Mouse (Mus musculus): ENCODE results near the gene Dpep1. TPM values are rescaled to one million over a fixed set of nuclear protein-coding genes. Genes with fewer than 3 reads are reported as not detected.

Gene Dpep1
- polyA plus RNA-seq, 1 experiment from 2014 or later, result 0.40 TPM

GRCm38 (mm10) chr8:123199864-123200263, 13.8 kb downstream of the Dpep1 start:
- no peaks in the 10 kb centered on the region for H3K9me3 ChIP-seq (replicated peaks; ENCODE audit: control insufficient read depth, low read length, poor library complexity, severe bottlenecking)
- H3K36me3 ChIP-seq (ENCODE audit: control insufficient read depth, insufficient read depth, low read length), result no peaks in the 10 kb centered on the region
- H3K4me2 ChIP-seq (ENCODE audit: low read length), result no peak overlapping the region
- 77% methylated on average over 14 of the region's 14 CpGs for WGBS
- no peak overlapping the region for H3K27ac ChIP-seq (ENCODE audit: low read length)
- H3K4me1 ChIP-seq (ENCODE audit: control insufficient read depth, insufficient read depth, low read length), result no peaks in the 10 kb centered on the region
- peaks cover 3% of the 10 kb centered on the region; the same call in 1 of the 2 replicates for H3K27me3 ChIP-seq (ENCODE audit: control insufficient read depth, insufficient read depth, low read depth, low read length)
- H3K4me3 ChIP-seq (ENCODE audit: low read depth, low read length), result no peak overlapping the region
- ATAC-seq, result no peak
- H3K9ac ChIP-seq (ENCODE audit: low read depth, low read length), result no peak overlapping the region

GRCm38 (mm10) chr8:123202288-123202687, 16.2 kb downstream of the Dpep1 start:
- Histone ChIP-seq H3K27me3 (ENCODE audit: control insufficient read depth, insufficient read depth, low read depth, low read length) (peaks cover 3% of the 10 kb centered on the region; the same call in 1 of the 2 replicates), H3K4me3 (ENCODE audit: low read depth, low read length) (no peak overlapping the region), H3K9me3 (replicated peaks; ENCODE audit: control insufficient read depth, low read length, poor library complexity, severe bottlenecking) (no peaks in the 10 kb centered on the region), H3K36me3 (ENCODE audit: control insufficient read depth, insufficient read depth, low read length) (peaks cover 12% of the 10 kb centered on the region), H3K9ac (ENCODE audit: low read depth, low read length) (no peak overlapping the region), H3K27ac (ENCODE audit: low read length) (no peak overlapping the region), H3K4me2 (ENCODE audit: low read length) (no peak overlapping the region), H3K4me1 (ENCODE audit: control insufficient read depth, insufficient read depth, low read length) (no peaks in the 10 kb centered on the region)
- 25% methylated on average over 5 of the region's 5 CpGs for WGBS
- peak; percentile 39; the same call in 1 of the 2 replicates for ATAC-seq

- Histone ChIP-seq H3K27ac (ENCODE audit: low read length) (no peak overlapping the region), H3K36me3 (ENCODE audit: control insufficient read depth, insufficient read depth, low read length) (peaks cover 21% of the 10 kb centered on the region), H3K9ac (ENCODE audit: low read depth, low read length) (no peak overlapping the region), H3K4me1 (ENCODE audit: control insufficient read depth, insufficient read depth, low read length) (no peaks in the 10 kb centered on the region), H3K9me3 (replicated peaks; ENCODE audit: control insufficient read depth, low read length, poor library complexity, severe bottlenecking) (no peaks in the 10 kb centered on the region), H3K27me3 (ENCODE audit: control insufficient read depth, insufficient read depth, low read depth, low read length) (peaks cover 3% of the 10 kb centered on the region; the same call in 1 of the 2 replicates), H3K4me3 (ENCODE audit: low read depth, low read length) (no peak overlapping the region), H3K4me2 (ENCODE audit: low read length) (no peak overlapping the region)
- WGBS, result 90% methylated on average over 3 of the region's 3 CpGs
- ATAC-seq, result no peak
Measured at GRCm38 (mm10) chr8:123203571-123203970, 17.5 kb downstream of the Dpep1 start.

- Histone ChIP-seq H3K4me2 (ENCODE audit: low read length) (peak overlapping the region; percentile 98), H3K27me3 (ENCODE audit: control insufficient read depth, insufficient read depth, low read depth, low read length) (no peaks in the 10 kb centered on the region), H3K4me1 (ENCODE audit: control insufficient read depth, insufficient read depth, low read length) (peaks cover 20% of the 10 kb centered on the region), H3K9ac (ENCODE audit: low read depth, low read length) (peak overlapping the region; percentile 84), H3K9me3 (replicated peaks; ENCODE audit: control insufficient read depth, low read length, poor library complexity, severe bottlenecking) (no peaks in the 10 kb centered on the region), H3K27ac (ENCODE audit: low read length) (0 out of 2 replicates have a peak overlapping the region, but pooled peaks have one; percentile 50), H3K36me3 (ENCODE audit: control insufficient read depth, insufficient read depth, low read length) (peaks cover 13% of the 10 kb centered on the region), H3K4me3 (ENCODE audit: low read depth, low read length) (peak overlapping the region; percentile 63)
- ATAC-seq, result no peak
- 51% methylated on average over 10 of the region's 10 CpGs for WGBS
Measured at GRCm38 (mm10) chr8:123211876-123212275, 25.8 kb downstream of the Dpep1 start.

- WGBS, result 1% methylated on average over 73 of the region's 76 CpGs
- Histone ChIP-seq H3K27me3 (ENCODE audit: control insufficient read depth, insufficient read depth, low read depth, low read length) (no peaks in the 10 kb centered on the region), H3K27ac (ENCODE audit: low read length) (peak within 1 kb of the TSS; percentile 50), H3K9ac (ENCODE audit: low read depth, low read length) (peak within 1 kb of the TSS; percentile 84), H3K4me2 (ENCODE audit: low read length) (peak within 1 kb of the TSS; percentile 98), H3K4me1 (ENCODE audit: control insufficient read depth, insufficient read depth, low read length) (peaks cover 20% of the 10 kb centered on the region), H3K4me3 (ENCODE audit: low read depth, low read length) (peak within 1 kb of the TSS; percentile 63), H3K9me3 (replicated peaks; ENCODE audit: control insufficient read depth, low read length, poor library complexity, severe bottlenecking) (no peaks in the 10 kb centered on the region), H3K36me3 (ENCODE audit: control insufficient read depth, insufficient read depth, low read length) (peaks cover 10% of the 10 kb centered on the region)
- ATAC-seq, result peak; percentile 94
Measured at GRCm38 (mm10) chr8:123212321-123213117, 26.5 kb downstream of the Dpep1 start, which contains the start of the genes Chmp1a and Spata33. Gene Chmp1a (minus strand): TSS chr8:123212763. Gene Spata33 (plus strand): TSS chr8:123212832.

- H3K27ac ChIP-seq (ENCODE audit: low read length), result peak overlapping the region; percentile 50
- H3K4me1 ChIP-seq (ENCODE audit: control insufficient read depth, insufficient read depth, low read length), result peaks cover 20% of the 10 kb centered on the region
- 20% methylated on average over 22 of the region's 22 CpGs for WGBS
- peak overlapping the region; percentile 84 for H3K9ac ChIP-seq (ENCODE audit: low read depth, low read length)
- H3K4me3 ChIP-seq (ENCODE audit: low read depth, low read length), result peak overlapping the region; percentile 63
- no peaks in the 10 kb centered on the region for H3K9me3 ChIP-seq (replicated peaks; ENCODE audit: control insufficient read depth, low read length, poor library complexity, severe bottlenecking)
- H3K36me3 ChIP-seq (ENCODE audit: control insufficient read depth, insufficient read depth, low read length), result peaks cover 5% of the 10 kb centered on the region
- H3K27me3 ChIP-seq (ENCODE audit: control insufficient read depth, insufficient read depth, low read depth, low read length), result no peaks in the 10 kb centered on the region
- no peak; the same call in 1 of the 2 replicates for ATAC-seq
- H3K4me2 ChIP-seq (ENCODE audit: low read length), result peak overlapping the region; percentile 75
Measured at GRCm38 (mm10) chr8:123213118-123213772, 27.2 kb downstream of the Dpep1 start.

GRCm38 (mm10) chr8:123215430-123215829, 29.4 kb downstream of the Dpep1 start:
- H3K27me3 ChIP-seq (ENCODE audit: control insufficient read depth, insufficient read depth, low read depth, low read length), result no peaks in the 10 kb centered on the region
- 75% methylated on average over 3 of the region's 3 CpGs for WGBS
- no peak overlapping the region for H3K4me2 ChIP-seq (ENCODE audit: low read length)
- ATAC-seq, result no peak
- H3K27ac ChIP-seq (ENCODE audit: low read length), result no peak overlapping the region
- no peaks in the 10 kb centered on the region for H3K9me3 ChIP-seq (replicated peaks; ENCODE audit: control insufficient read depth, low read length, poor library complexity, severe bottlenecking)
- no peak overlapping the region for H3K9ac ChIP-seq (ENCODE audit: low read depth, low read length)
- H3K36me3 ChIP-seq (ENCODE audit: control insufficient read depth, insufficient read depth, low read length), result no peaks in the 10 kb centered on the region
- H3K4me1 ChIP-seq (ENCODE audit: control insufficient read depth, insufficient read depth, low read length), result peaks cover 20% of the 10 kb centered on the region
- H3K4me3 ChIP-seq (ENCODE audit: low read depth, low read length), result no peak overlapping the region

- Histone ChIP-seq H3K27ac (ENCODE audit: low read length) (no peak overlapping the region), H3K9me3 (replicated peaks; ENCODE audit: control insufficient read depth, low read length, poor library complexity, severe bottlenecking) (no peaks in the 10 kb centered on the region), H3K36me3 (ENCODE audit: control insufficient read depth, insufficient read depth, low read length) (no peaks in the 10 kb centered on the region), H3K27me3 (ENCODE audit: control insufficient read depth, insufficient read depth, low read depth, low read length) (no peaks in the 10 kb centered on the region), H3K4me2 (ENCODE audit: low read length) (no peak overlapping the region), H3K9ac (ENCODE audit: low read depth, low read length) (no peak overlapping the region), H3K4me1 (ENCODE audit: control insufficient read depth, insufficient read depth, low read length) (peaks cover 11% of the 10 kb centered on the region), H3K4me3 (ENCODE audit: low read depth, low read length) (no peak overlapping the region)
- ATAC-seq, result no peak
- WGBS, result 79% methylated on average over 1 of the region's 1 CpGs
Measured at GRCm38 (mm10) chr8:123220917-123221316, 34.9 kb downstream of the Dpep1 start.

All from midbrain, embryonic 16.5 days (tissue).